Mouse (Mus musculus): ENCODE measurements around the gene Plcxd2.
A peak's percentile ranks its signal among the peaks of the same experiment; 100 is the strongest.

Gene Plcxd2

GRCm38 (mm10) chr16:46010153-46010905, at the start of gene Plcxd2:
Plcxd2 (minus strand) TSS chr16:46010218.
- peak; percentile 96 to 98 for DNase-seq (ENCODE audit: inconsistent age in 2 of 2, low spot score in 1 of 2)

- DNase-seq (ENCODE audit: inconsistent age in 2 of 2, low spot score in 1 of 2): no peak
These were observed 36.9 kb upstream of the Plcxd2 start for GRCm38 (mm10) chr16:46046906-46047305.

- no peak for DNase-seq (ENCODE audit: inconsistent age in 2 of 2, low spot score in 1 of 2)
These were observed 26.2 kb upstream of the Plcxd2 start for GRCm38 (mm10) chr16:46036261-46036660.

- no peak for DNase-seq (ENCODE audit: inconsistent age in 2 of 2, low spot score in 1 of 2)
These were observed 23.9 kb upstream of the Plcxd2 start for GRCm38 (mm10) chr16:46033896-46034295.

- no peak for DNase-seq (ENCODE audit: inconsistent age in 2 of 2, low spot score in 1 of 2)
These were observed 13.0 kb upstream of the Plcxd2 start for GRCm38 (mm10) chr16:46022958-46023491.

- DNase-seq (ENCODE audit: inconsistent age in 2 of 2, low spot score in 1 of 2): peak; percentile 37 to 75
These were observed 12.3 kb upstream of the Plcxd2 start for GRCm38 (mm10) chr16:46022189-46022928.

- DNase-seq (ENCODE audit: inconsistent age in 2 of 2, low spot score in 1 of 2): no peak
These were observed 11.3 kb upstream of the Plcxd2 start for GRCm38 (mm10) chr16:46021302-46021701.

GRCm38 (mm10) chr16:46020396-46020795, 10.4 kb upstream of the Plcxd2 start:
- no peak for DNase-seq (ENCODE audit: inconsistent age in 2 of 2, low spot score in 1 of 2)

GRCm38 (mm10) chr16:46019799-46020198, 9.8 kb upstream of the Plcxd2 start:
- DNase-seq (ENCODE audit: inconsistent age in 2 of 2, low spot score in 1 of 2): peak in 1 of 2 experiments; percentile 69

- no peak for DNase-seq (ENCODE audit: inconsistent age in 2 of 2, low spot score in 1 of 2)
These were observed 9.3 kb upstream of the Plcxd2 start for GRCm38 (mm10) chr16:46019359-46019758.

- DNase-seq (ENCODE audit: inconsistent age in 2 of 2, low spot score in 1 of 2): no peak
These were observed 1.7 kb upstream of the Plcxd2 start for GRCm38 (mm10) chr16:46011696-46012095.

GRCm38 (mm10) chr16:46010906-46011220, 845 bp upstream of the Plcxd2 start:
- peak in 1 of 2 experiments; percentile 20 for DNase-seq (ENCODE audit: inconsistent age in 2 of 2, low spot score in 1 of 2)

- no peak for DNase-seq (ENCODE audit: inconsistent age in 2 of 2, low spot score in 1 of 2)
These were observed 301 bp downstream of the Plcxd2 start for GRCm38 (mm10) chr16:46009717-46010116.

GRCm38 (mm10) chr16:46008766-46009165, 1.3 kb downstream of the Plcxd2 start:
- no peak for DNase-seq (ENCODE audit: inconsistent age in 2 of 2, low spot score in 1 of 2)

GRCm38 (mm10) chr16:46008036-46008605, 1.9 kb downstream of the Plcxd2 start:
- DNase-seq (ENCODE audit: inconsistent age in 2 of 2, low spot score in 1 of 2): no peak

GRCm38 (mm10) chr16:46006261-46006660, 3.8 kb downstream of the Plcxd2 start:
- no peak for DNase-seq (ENCODE audit: inconsistent age in 2 of 2, low spot score in 1 of 2)

GRCm38 (mm10) chr16:46001550-46002166, 8.4 kb downstream of the Plcxd2 start:
- DNase-seq (ENCODE audit: inconsistent age in 2 of 2, low spot score in 1 of 2): no peak

- no peak for DNase-seq (ENCODE audit: inconsistent age in 2 of 2, low spot score in 1 of 2)
These were observed 9.0 kb downstream of the Plcxd2 start for GRCm38 (mm10) chr16:46000976-46001375.

- DNase-seq (ENCODE audit: inconsistent age in 2 of 2, low spot score in 1 of 2): no peak
These were observed 10.4 kb downstream of the Plcxd2 start for GRCm38 (mm10) chr16:45999374-46000191.

- DNase-seq (ENCODE audit: inconsistent age in 2 of 2, low spot score in 1 of 2): no peak
These were observed 11.8 kb downstream of the Plcxd2 start for GRCm38 (mm10) chr16:45998231-45998630.
